Mouse (Mus musculus) hindbrain, embryonic 10.5 days (tissue): ENCODE measurements around the gene Wwox. TPM values are rescaled to one million over a fixed set of nuclear protein-coding genes. Genes with fewer than 3 reads are reported as not detected.

Source experiments
- DNase-seq: peaks from one replicate; pipeline ENCODE4 v3.0.0-alpha.2; 2017; ENCODE audit warnings: low spot score
- H3K27ac ChIP-seq: fragments of 300-500 bp; sonication (generic); 2 replicates; pipeline ENCODE4 v1.5.1; 2016; ENCODE audit warnings: mild to moderate bottlenecking, moderate library complexity
- H3K27me3 ChIP-seq: fragments of 300-500 bp; sonication (generic); 2 replicates; pipeline ENCODE4 v1.6.1; 2016; ENCODE audit warnings: mild to moderate bottlenecking; ENCODE audit not compliant: poor library complexity, insufficient read depth, severe bottlenecking
- H3K36me3 ChIP-seq: fragments of 300-500 bp; sonication (generic); 2 replicates; pipeline ENCODE4 v1.6.1; 2016; ENCODE audit warnings: mild to moderate bottlenecking, moderate library complexity
- H3K4me1 ChIP-seq: fragments of 300-500 bp; sonication (generic); replicated peaks from 2 replicates; pipeline ENCODE4 v1.6.1; 2016; ENCODE audit warnings: mild to moderate bottlenecking
- H3K4me3 ChIP-seq: fragments of 300-500 bp; sonication (generic); 2 replicates; pipeline ENCODE4 v1.5.1; 2016; ENCODE audit warnings: mild to moderate bottlenecking, moderate library complexity
- H3K9me3 ChIP-seq: fragments of 300-500 bp; sonication (generic); 2 replicates; pipeline ENCODE4 v1.6.1; 2016; ENCODE audit warnings: mild to moderate bottlenecking, moderate library complexity
- WGBS: fragments of 180-500 bp; shearing (Covaris S2); methylation state at CpG from one replicate; pipeline ENCODE4 v1.1.7; 2016; 5-methylcytosine and 5-hydroxymethylcytosine counted together
- polyA plus RNA-seq: library from polyadenylated mRNA; unstranded; fragments of >200 nt; fragmentation: Nextera tagmentation; extraction: Ambion mirVana; gene quantifications from 2 replicates; pipeline ENCODE4 v1.2.1, GENCODE M21; 2016

Gene Wwox
- polyA plus RNA-seq, 1 experiment from 2014 or later, result 12.5 TPM

- Histone ChIP-seq H3K4me1 (peaks cover 4% of the 10 kb centered on the region; the same call in 1 of the 2 replicates), H3K9me3 (no peaks in the 10 kb centered on the region), H3K36me3 (no peaks in the 10 kb centered on the region), H3K4me3 (no peak overlapping the region), H3K27me3 (no peaks in the 10 kb centered on the region), H3K27ac (no peak overlapping the region)
- WGBS, result 88% methylated on average over 11 of the region's 11 CpGs
- no peak for DNase-seq
Measured at GRCm38 (mm10) chr8:114959406-114959805, 520.0 kb downstream of the Wwox start.

- Histone ChIP-seq H3K4me3 (no peak overlapping the region), H3K27ac (no peak overlapping the region), H3K9me3 (peaks cover 11% of the 10 kb centered on the region; the same call in 1 of the 2 replicates), H3K27me3 (no peaks in the 10 kb centered on the region), H3K4me1 (peaks cover 4% of the 10 kb centered on the region; the same call in 1 of the 2 replicates), H3K36me3 (no peaks in the 10 kb centered on the region)
- 92% methylated on average over 1 of the region's 1 CpGs for WGBS
- DNase-seq, result no peak
Measured at GRCm38 (mm10) chr8:114962494-114962893, 523.0 kb downstream of the Wwox start.

GRCm38 (mm10) chr8:114963282-114963681 lies 523.8 kb downstream of the Wwox start:
- Histone ChIP-seq H3K27me3 (no peaks in the 10 kb centered on the region), H3K4me1 (peaks cover 4% of the 10 kb centered on the region; the same call in 1 of the 2 replicates), H3K27ac (no peak overlapping the region), H3K4me3 (no peak overlapping the region), H3K9me3 (peaks cover 11% of the 10 kb centered on the region; the same call in 1 of the 2 replicates), H3K36me3 (no peaks in the 10 kb centered on the region)
- no peak for DNase-seq
- 89% methylated on average over 4 of the region's 4 CpGs for WGBS

- H3K36me3 ChIP-seq, result no peaks in the 10 kb centered on the region
- no peaks in the 10 kb centered on the region for H3K4me1 ChIP-seq
- H3K9me3 ChIP-seq, result peaks cover 16% of the 10 kb centered on the region; the same call in 1 of the 2 replicates
- H3K27me3 ChIP-seq, result no peaks in the 10 kb centered on the region
- no peak overlapping the region for H3K27ac ChIP-seq
- H3K4me3 ChIP-seq, result no peak overlapping the region
- WGBS, result 90% methylated on average over 6 of the region's 6 CpGs
- no peak for DNase-seq
Measured at GRCm38 (mm10) chr8:114964206-114964605, 524.8 kb downstream of the Wwox start.

- peaks cover 8% of the 10 kb centered on the region for H3K27me3 ChIP-seq
- no peak for DNase-seq
- peaks cover 5% of the 10 kb centered on the region; the same call in 1 of the 2 replicates for H3K4me1 ChIP-seq
- H3K36me3 ChIP-seq, result no peaks in the 10 kb centered on the region
- 80% methylated on average over 4 of the region's 4 CpGs for WGBS
- H3K27ac ChIP-seq, result no peak overlapping the region
- H3K9me3 ChIP-seq, result peaks cover 16% of the 10 kb centered on the region; the same call in 1 of the 2 replicates
- H3K4me3 ChIP-seq, result no peak overlapping the region
Measured at GRCm38 (mm10) chr8:114968842-114969241, 529.4 kb downstream of the Wwox start.

DNA sequence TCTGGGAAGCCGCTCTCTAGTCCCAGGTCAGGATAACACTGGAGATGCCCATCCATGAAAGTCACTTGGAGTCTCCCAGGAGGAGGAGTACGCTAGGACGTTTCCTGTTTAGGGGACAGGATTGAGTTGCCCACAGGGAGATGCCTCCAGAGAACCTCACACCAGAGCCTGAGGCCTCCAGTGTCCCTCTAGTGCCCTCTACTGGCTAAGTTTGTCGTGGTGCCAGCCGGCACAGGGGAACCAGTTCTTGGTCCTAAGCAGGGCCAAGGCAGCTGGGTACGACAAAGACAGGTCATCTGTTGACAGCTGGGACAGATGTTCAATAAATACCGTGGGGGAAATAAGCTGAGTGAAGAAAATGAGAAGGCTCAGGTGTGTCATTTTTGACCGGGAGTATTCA lies 531.9 kb downstream of the Wwox start:
- Histone ChIP-seq H3K4me1 (peaks cover 5% of the 10 kb centered on the region; the same call in 1 of the 2 replicates), H3K9me3 (peaks cover 11% of the 10 kb centered on the region; the same call in 1 of the 2 replicates)
- WGBS, result 47% methylated on average over 8 of the region's 8 CpGs

GRCm38 (mm10) chr8:114973002-114973461 lies 533.6 kb downstream of the Wwox start:
- 46% methylated on average over 12 of the region's 12 CpGs for WGBS
- Histone ChIP-seq H3K4me3 (no peak overlapping the region), H3K27ac (no peak overlapping the region), H3K4me1 (peaks cover 5% of the 10 kb centered on the region; the same call in 1 of the 2 replicates), H3K27me3 (peaks cover 8% of the 10 kb centered on the region), H3K36me3 (no peaks in the 10 kb centered on the region), H3K9me3 (peaks cover 5% of the 10 kb centered on the region; the same call in 1 of the 2 replicates)
- DNase-seq, result no peak

More for the DNA sequence above, 531.9 kb downstream of the Wwox start:
- DNase-seq, result peak; percentile 73
- Histone ChIP-seq H3K4me3 (no peak overlapping the region), H3K27ac (no peak overlapping the region), H3K36me3 (no peaks in the 10 kb centered on the region), H3K27me3 (peaks cover 8% of the 10 kb centered on the region)

- Histone ChIP-seq H3K27me3 (peaks cover 8% of the 10 kb centered on the region), H3K27ac (no peak overlapping the region)
- 85% methylated on average over 5 of the region's 5 CpGs for WGBS
Measured at GRCm38 (mm10) chr8:114974336-114974950, 535.0 kb downstream of the Wwox start.

DNA sequence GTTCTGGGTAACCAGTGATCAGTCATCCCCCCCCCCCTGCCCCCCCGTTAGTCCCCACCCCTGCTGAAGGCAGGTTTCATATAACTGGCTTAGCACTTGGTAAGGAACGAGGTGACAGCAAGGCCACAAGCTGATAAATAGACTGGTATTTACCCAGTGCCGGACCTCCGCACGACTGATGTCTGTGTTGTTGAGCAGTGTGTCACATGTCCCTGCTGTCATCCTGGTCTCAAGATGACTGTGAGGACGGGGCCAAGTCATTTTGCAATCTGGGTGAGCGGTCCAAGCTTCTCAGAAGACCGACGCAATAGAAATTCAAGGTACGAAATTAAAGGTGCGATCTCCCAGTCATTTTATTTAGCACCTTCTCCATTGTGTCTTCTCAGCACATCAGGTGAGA lies 538.3 kb downstream of the Wwox start:
- no peaks in the 10 kb centered on the region for H3K27me3 ChIP-seq
- no peaks in the 10 kb centered on the region for H3K9me3 ChIP-seq
- H3K36me3 ChIP-seq, result no peaks in the 10 kb centered on the region
- H3K4me3 ChIP-seq, result no peak overlapping the region
- peaks cover 5% of the 10 kb centered on the region; the same call in 1 of the 2 replicates for H3K4me1 ChIP-seq
- DNase-seq, result no peak
- 87% methylated on average over 11 of the region's 11 CpGs for WGBS
- H3K27ac ChIP-seq, result no peak overlapping the region

More at GRCm38 (mm10) chr8:114974336-114974950, 535.0 kb downstream of the Wwox start:
- Histone ChIP-seq H3K9me3 (no peaks in the 10 kb centered on the region), H3K4me1 (peaks cover 5% of the 10 kb centered on the region; the same call in 1 of the 2 replicates), H3K4me3 (no peak overlapping the region), H3K36me3 (no peaks in the 10 kb centered on the region)
- no peak for DNase-seq

DNA sequence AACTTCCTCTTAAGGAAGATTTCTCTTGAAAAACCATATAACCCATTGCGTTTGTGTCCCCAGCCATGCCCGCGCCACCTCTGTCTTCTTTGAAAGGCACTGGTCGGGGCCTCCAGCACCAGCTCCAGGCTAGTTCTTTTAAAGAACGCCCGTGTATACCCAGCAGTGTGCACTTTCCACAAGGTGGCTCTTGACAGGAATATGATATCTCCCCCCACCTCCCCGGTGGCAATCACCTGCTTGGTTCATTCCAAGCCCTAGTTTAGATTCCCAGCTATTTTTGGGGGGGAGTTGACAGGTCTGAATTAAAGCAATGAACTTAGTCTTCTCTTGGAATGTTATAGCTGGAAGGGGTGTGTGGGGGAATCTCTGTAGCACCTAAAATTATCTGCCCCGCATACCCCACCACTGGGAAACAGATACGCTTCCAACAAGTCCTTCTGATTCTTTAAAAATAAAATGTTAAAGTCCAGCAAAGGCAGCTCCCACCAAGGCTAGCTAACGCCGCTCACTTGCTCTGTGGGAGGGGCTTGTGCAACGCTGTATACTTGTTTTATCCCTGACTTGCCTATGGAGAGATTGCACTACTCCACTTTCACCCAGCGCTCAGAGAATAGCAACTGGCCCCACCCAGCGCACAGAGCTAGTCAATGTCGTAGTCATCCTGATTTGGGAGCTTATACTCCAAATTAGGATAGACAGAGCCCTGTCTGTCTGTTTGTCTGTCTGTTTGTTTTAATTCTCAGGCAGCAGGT lies 538.9 kb downstream of the Wwox start:
- WGBS, result 82% methylated on average over 15 of the region's 15 CpGs
- Histone ChIP-seq H3K4me3 (no peak overlapping the region), H3K27ac (no peak overlapping the region), H3K27me3 (no peaks in the 10 kb centered on the region), H3K36me3 (no peaks in the 10 kb centered on the region), H3K4me1 (no peaks in the 10 kb centered on the region), H3K9me3 (no peaks in the 10 kb centered on the region)
- no peak for DNase-seq

GRCm38 (mm10) chr8:114979671-114980070 lies 540.2 kb downstream of the Wwox start:
- Histone ChIP-seq H3K9me3 (no peaks in the 10 kb centered on the region), H3K27me3 (no peaks in the 10 kb centered on the region), H3K36me3 (no peaks in the 10 kb centered on the region), H3K27ac (no peak overlapping the region), H3K4me3 (no peak overlapping the region), H3K4me1 (0 out of 2 replicates have a peak, but pooled peaks cover 6% of the 10 kb centered on the region)
- DNase-seq, result no peak

DNA sequence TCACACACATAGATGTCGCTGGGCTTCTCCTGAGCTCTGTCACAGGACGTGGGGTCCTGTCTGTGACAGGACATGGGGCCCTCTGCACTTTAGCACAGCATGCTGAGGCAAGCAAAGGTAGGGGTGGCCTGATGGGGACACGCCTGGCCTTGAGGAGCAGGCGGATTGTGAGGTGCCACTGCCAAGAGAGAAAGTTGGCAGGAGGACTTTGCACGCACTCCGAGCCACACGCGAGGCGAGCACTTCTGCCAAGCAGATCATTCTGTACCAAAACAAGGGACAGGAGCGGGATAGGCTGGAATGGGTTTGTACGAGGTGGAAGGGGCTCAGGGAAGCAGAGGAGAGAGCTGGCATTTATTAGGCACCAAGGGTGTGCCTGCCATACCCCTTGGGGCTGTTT lies 543.3 kb downstream of the Wwox start:
- 94% methylated on average over 11 of the region's 11 CpGs for WGBS
- no peak for DNase-seq
- Histone ChIP-seq H3K9me3 (no peaks in the 10 kb centered on the region), H3K36me3 (no peaks in the 10 kb centered on the region), H3K27me3 (no peaks in the 10 kb centered on the region), H3K27ac (no peak overlapping the region), H3K4me1 (0 out of 2 replicates have a peak, but pooled peaks cover 6% of the 10 kb centered on the region), H3K4me3 (no peak overlapping the region)

- Histone ChIP-seq H3K27ac (no peak overlapping the region), H3K9me3 (no peaks in the 10 kb centered on the region), H3K4me1 (0 out of 2 replicates have a peak, but pooled peaks cover 6% of the 10 kb centered on the region), H3K36me3 (no peaks in the 10 kb centered on the region), H3K27me3 (no peaks in the 10 kb centered on the region), H3K4me3 (no peak overlapping the region)
- WGBS, result 87% methylated on average over 8 of the region's 8 CpGs
- DNase-seq, result no peak
Measured at GRCm38 (mm10) chr8:114984500-114984899, 545.0 kb downstream of the Wwox start.
